Mouse (Mus musculus): ENCODE results near the gene Mpzl3. TPM values are rescaled to one million over a fixed set of nuclear protein-coding genes. Genes with fewer than 3 reads are reported as not detected.

The Mpzl3 gene
- polyA plus RNA-seq, 1 experiment from 2014 or later = 5.4 TPM

Other genes starting within 250 kb of the Mpzl3 start
- 11.5 and 13.1 TPM in 2 replicates for gene Kmt2a, start 173.9 kb upstream of the Mpzl3 start, polyA plus RNA-seq (2015; fragmentation: Nextera tagmentation; extraction: Ambion mirVana)
- gene Atp5l, start 134.4 kb upstream of the Mpzl3 start, polyA plus RNA-seq (2015; fragmentation: Nextera tagmentation; extraction: Ambion mirVana) = 920 and 926 TPM in 2 replicates
- 24.2 and 24.6 TPM in 2 replicates for gene Ube4a, start 89.6 kb upstream of the Mpzl3 start, polyA plus RNA-seq (2015; fragmentation: Nextera tagmentation; extraction: Ambion mirVana)
- 0.76 and 1.0 TPM in 2 replicates for gene Cd3g, start 74.8 kb upstream of the Mpzl3 start, polyA plus RNA-seq (2015; fragmentation: Nextera tagmentation; extraction: Ambion mirVana)
- not detected in 2 replicates for gene Cd3d, start 73.4 kb upstream of the Mpzl3 start, polyA plus RNA-seq (2015; fragmentation: Nextera tagmentation; extraction: Ambion mirVana)
- gene Cd3e, start 45.6 kb upstream of the Mpzl3 start, polyA plus RNA-seq (2015; fragmentation: Nextera tagmentation; extraction: Ambion mirVana) = 1.4 and 1.8 TPM in 2 replicates
- gene Mpzl2, start 15.4 kb upstream of the Mpzl3 start, polyA plus RNA-seq (2015; fragmentation: Nextera tagmentation; extraction: Ambion mirVana) = 29.6 and 31.2 TPM in 2 replicates
- gene Jaml, start 24.0 kb downstream of the Mpzl3 start, polyA plus RNA-seq (2015; fragmentation: Nextera tagmentation; extraction: Ambion mirVana) = 74.9 and 80.6 TPM in 2 replicates
- 2.7 and 3.0 TPM in 2 replicates for gene Scn2b, start 62.6 kb downstream of the Mpzl3 start, polyA plus RNA-seq (2015; fragmentation: Nextera tagmentation; extraction: Ambion mirVana)
- gene Scn4b, start 83.2 kb downstream of the Mpzl3 start, polyA plus RNA-seq (2015; fragmentation: Nextera tagmentation; extraction: Ambion mirVana) = 0.11 and 0.13 TPM in 2 replicates
- 0.43 TPM in 1 of 2 replicates, not detected in the other for gene BC049352, start 126.8 kb downstream of the Mpzl3 start, polyA plus RNA-seq (2015; fragmentation: Nextera tagmentation; extraction: Ambion mirVana)
- 29.1 and 33.6 TPM in 2 replicates for gene Tmprss4, start 148.9 kb downstream of the Mpzl3 start, polyA plus RNA-seq (2015; fragmentation: Nextera tagmentation; extraction: Ambion mirVana)
- gene Il10ra, start 214.0 kb downstream of the Mpzl3 start, polyA plus RNA-seq (2015; fragmentation: Nextera tagmentation; extraction: Ambion mirVana) = 1.4 TPM in 2 replicates

All from intestine, embryonic 15.5 days (tissue).